Mouse (Mus musculus): ENCODE data around the gene Syngr3.
"Not testable (repeated sequence)": the region's sequence is repeated elsewhere in the genome, so short reads cannot be mapped to it uniquely, and the experiment has no call there.

The Syngr3 gene

DNA sequence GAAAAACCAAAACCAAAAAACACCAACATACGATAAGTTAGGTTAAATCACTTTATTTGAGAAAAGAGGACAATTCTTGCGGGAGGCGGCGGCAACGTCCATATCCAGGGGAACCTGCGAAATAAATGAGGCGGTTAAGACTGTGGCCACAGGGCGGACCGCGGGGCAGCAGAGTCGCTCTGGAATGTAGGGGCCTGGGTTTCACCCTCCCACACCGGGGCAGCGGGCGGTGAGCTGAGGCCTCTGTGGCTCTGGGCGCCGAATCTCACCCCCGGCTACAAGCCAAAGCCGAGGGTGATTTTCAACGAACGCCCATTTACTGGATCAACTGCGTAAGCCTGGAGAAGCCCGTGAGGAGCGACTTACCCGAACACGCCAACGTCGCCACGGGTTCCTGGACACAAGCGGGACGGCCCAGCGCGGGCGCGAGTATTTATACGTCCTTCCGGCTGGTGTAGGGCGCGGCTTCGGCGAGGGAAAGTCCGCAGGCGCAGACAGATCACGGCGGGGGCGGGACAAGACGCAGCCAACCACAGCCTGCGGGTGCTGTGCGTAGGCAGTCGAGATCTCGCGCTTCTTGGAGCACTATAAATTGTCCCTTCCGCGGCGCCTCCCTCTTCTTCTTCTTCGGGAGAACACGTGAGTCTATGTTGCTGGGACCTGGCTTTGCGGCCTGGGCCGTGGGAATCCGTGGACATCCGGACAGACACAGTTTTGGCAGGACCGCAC lies 29.9 kb upstream of the Syngr3 start:
- DNase-seq: peak; percentile 98

DNA sequence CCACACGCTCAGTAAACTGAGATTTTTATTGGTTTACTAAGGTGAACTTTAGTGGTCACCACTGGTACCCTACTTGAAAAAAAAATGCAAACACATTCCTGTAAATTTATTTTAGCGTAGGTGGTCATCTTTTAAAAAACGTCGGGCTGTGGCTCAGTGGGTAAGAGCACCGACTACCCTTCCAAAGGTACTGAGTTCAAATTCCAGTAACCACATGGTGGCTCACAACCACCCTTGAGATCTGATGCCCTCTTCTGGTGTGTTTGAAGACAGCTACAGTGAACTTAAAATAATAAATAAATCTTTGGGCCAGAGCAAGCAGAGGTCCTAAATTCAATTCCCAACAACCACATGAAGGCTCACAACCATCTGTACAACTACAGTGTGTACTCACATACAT lies 29.2 kb upstream of the Syngr3 start:
- DNase-seq: not testable (repeated sequence)

DNA sequence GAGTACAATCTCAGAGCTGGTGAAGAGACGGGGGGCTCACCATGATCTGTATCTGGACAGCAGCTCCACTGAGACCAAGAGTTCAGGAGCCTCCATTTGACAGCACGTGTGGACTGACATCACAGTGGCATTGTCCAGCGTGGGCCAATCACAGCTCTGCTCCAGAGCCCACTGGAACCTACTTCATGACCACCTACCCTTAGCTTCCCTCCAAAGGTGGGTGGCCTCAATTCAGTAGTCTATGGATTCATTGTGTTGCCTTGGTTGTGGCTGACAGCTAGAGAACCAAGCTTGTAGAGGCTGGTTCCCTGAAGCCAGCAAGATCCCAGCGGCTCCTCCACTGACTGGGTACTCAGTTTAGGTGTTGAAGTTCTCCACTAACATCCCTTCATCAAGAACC lies 28.2 kb upstream of the Syngr3 start, which contains the start of the genes Rnf151 and Rps2:
Rnf151 (minus strand) TSS at position 121 of the 400 bp plus-strand sequence.
Rps2 (plus strand) TSS at position 174 of the 400 bp plus-strand sequence.
- DNase-seq: no peak

GRCm38 (mm10) chr17:24716166-24716682 lies 26.5 kb upstream of the Syngr3 start:
- no peak for DNase-seq

- no peak for DNase-seq
Observed at GRCm38 (mm10) chr17:24715556-24715955, 25.8 kb upstream of the Syngr3 start.

DNA sequence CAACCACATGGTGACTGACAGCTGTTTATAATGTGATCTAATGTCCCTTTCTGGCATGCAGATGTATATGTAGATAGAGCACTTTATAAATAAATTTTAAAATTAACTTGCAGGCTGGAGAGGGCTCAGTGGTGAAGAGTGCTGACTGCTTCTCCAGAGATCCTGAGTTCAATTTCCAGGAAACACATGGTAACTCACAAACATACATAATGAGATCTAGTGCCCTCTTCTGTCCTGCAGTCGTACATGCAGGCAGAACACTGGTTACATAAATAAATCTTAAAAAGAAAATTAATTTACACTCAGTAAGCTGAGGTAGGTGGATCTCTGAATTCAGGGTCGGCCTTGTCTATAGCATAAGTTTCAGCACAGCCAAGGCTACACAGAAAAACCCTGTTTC lies 18.9 kb upstream of the Syngr3 start:
- no peak for DNase-seq

GRCm38 (mm10) chr17:24707801-24708425 lies 18.2 kb upstream of the Syngr3 start:
- DNase-seq: no peak

DNA sequence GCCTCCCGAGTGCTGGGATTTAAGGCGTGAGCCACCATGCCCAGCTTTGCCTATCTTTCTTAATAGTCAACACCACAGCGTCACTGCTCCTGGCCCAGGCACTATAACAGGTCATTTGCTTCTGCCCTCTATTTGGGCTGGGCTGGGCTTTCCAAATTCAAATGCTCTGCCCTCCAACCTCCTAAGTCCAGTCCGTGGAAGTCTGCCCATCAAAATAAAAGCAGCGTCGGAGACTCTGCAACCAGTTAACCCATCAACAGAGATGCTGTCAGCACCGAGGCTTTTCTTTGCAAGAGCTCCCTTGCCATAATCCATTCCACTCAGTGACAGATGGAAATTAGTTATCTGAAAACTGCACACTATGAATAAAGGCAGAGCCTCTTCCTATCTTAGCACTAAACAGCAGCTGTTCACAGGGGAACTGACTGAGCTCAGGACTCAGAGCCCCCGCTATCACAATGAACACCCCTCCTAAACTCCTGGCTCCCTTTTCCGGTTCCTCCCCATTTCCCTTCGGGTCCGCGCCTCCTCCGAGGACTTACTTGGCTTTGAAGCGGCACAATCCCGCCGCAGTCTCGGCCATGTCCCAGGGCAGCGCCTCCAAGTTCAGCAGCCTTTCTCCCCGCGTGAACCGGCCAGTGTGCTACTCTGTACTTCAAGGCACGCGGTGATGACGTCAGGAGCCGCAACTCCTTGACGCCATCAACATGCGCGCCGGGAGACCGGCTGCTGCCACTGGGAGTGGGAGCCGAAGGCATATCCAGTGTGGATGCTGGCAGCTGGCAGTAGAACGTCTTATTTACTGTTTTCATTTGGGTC lies 17.4 kb upstream of the Syngr3 start, which contains the start of gene Tbl3:
Tbl3 (minus strand) TSS at position 679 of the 819 bp plus-strand sequence.
- DNase-seq: peak; percentile 97

DNA sequence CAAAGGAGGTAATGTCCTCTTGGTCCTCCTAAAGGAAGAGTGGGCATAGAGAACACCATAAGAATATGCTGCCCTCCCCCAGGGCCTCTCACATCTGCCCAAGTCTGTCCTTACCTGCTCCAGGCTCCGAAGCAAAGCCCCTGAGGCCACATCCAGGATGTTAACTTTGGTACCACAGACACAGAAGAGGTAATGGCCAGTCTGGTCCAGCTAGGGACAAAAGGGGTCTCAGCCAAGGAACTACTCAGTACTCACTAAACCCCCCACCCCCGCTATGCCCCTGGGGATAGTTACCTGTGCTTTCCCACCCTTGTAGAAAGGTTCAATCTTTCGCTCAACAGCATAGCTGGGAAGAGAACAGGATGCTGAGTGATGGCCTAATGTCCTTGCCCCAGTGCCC lies 16.1 kb upstream of the Syngr3 start:
- DNase-seq: no peak

DNA sequence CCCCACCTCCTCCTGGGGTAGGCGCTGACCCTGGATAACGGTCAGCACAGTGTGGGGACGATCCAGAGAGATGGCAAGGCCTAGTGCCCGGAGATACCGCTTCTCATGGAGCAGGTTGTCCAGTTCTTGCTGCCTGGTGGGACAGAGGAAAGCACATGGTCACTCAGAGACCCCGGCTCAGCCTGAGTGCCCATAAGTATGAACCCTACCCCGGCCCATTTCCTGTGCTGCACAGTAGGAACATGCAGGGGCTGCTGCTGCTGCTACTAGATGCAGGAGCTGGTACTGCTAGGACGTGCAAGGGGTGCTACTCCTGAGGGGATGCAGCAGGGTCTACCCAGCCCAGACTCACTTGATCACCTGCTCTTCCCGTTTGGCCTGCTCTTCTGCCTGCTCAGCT lies 11.5 kb upstream of the Syngr3 start:
- DNase-seq: no peak

DNA sequence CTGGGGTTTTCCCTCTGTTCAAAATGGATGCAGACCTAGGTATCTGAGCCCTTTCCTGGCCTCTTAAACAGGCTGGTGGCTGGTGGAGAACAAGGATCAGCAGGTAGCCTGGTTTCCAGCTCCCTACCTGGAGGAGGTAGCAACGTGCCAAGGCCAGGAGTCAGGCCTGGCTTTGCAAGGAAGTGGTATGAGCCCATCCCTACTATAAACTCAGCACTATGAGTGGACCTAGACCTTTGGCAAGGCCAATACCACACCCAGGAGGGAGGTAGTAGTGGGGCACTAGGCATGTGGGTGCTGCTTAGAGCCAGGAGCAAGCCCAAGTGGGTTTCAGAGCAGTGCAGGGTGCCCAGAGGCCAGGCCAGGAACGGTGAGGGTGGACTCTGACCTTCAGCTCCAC lies 9.7 kb upstream of the Syngr3 start:
- DNase-seq: no peak

GRCm38 (mm10) chr17:24698715-24699114 lies 9.0 kb upstream of the Syngr3 start:
- no peak for DNase-seq

GRCm38 (mm10) chr17:24697985-24698384 lies 8.2 kb upstream of the Syngr3 start:
- no peak for DNase-seq

- peak; percentile 89 for DNase-seq
Observed at GRCm38 (mm10) chr17:24696011-24696697, 6.4 kb upstream of the Syngr3 start, which contains the start of the genes Gfer and Noxo1. TSS of gene Gfer (minus strand) at chr17:24696156. TSS of gene Noxo1 (plus strand) at chr17:24696234.

DNA sequence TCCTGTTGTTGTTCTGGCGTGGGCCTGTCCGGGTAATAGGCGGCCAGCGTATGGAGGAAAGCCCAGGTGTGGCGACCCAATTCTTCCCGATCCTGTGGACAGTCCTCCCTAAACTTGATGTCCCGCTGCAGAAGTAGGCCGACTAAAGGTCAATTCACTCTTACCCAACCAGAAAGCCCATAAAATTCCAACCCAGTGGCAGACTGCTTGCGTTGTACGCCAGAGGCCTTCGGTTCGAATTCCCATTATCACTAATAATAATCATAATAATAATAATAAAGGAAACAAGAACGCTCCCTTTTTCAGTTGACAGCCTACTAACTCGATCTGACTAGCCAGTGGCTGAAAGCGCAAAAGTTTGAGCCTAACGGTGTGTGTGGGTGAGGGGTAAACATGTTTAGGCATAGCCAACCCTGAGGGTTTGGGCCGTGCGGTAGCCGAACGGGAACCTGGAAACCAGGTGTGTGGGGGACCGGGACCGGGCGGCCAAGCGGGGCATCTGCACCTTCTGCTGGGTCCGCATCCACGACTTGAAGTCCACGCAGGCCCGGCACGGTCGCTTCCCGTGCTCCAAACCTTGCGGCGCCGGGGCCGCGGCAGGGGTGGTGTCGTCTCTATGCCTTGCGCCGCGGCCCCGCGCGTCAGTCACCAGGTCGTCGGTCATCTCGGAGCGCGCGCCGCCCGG lies 5.7 kb upstream of the Syngr3 start:
- DNase-seq: peak; percentile 34

- DNase-seq: no peak
Observed at GRCm38 (mm10) chr17:24692385-24692784, 2.6 kb upstream of the Syngr3 start.

- DNase-seq: no peak
Observed at GRCm38 (mm10) chr17:24687599-24687998, 2.2 kb downstream of the Syngr3 start.

- peak; percentile 70 for DNase-seq
Observed at GRCm38 (mm10) chr17:24687146-24687595, 2.6 kb downstream of the Syngr3 start.

DNA sequence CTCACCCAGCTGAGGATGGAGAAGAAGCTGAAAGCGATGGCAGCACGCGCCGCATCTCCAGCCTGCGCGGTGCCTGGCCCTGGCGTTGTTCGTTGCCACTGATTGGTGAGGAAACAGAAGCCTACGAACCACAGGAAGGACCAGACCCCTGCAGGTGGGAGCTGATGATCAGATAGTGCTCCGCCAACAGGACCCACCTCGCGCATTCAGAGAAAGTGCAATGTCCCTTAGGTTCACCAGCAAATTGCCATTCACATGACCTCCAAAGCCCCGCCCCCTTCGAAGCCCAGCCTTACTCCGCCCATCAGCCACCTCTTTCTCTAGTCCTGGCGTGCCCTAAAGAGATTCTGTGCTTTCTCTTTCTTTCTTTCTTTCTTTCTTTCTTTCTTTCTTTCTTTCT lies 3.2 kb downstream of the Syngr3 start:
- peak; percentile 53 for DNase-seq

DNA sequence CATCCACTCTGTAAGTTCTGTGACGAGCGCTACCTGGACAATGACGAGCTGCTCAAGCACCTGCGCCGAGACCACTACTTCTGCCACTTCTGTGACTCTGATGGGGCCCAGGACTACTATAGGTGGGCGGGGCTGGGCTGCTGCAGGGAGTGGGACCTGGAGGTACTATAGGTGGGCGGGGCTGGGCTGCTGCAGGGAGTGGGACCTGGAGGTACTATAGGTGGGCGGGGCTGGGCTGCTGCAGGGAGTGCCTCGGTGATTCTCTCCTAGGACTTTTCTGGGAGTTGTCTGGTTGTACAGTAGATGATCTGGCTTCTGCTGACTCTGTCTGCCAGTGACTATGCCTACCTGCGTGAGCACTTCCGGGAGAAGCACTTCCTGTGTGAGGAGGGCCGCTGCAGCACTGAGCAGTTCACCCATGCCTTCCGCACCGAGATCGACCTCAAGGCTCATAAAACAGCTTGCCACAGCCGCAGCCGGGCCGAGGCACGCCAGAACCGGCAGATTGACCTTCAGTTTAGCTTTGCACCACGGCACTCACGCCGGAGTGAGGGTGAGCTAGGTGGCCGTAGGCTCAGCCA lies 12.2 kb downstream of the Syngr3 start:
- DNase-seq: no peak

GRCm38 (mm10) chr17:24676877-24677276 lies 12.9 kb downstream of the Syngr3 start:
- no peak for DNase-seq
